In genomic region chr3:85573864-85574830, GRCm38 (mm10) we compare ENCODE assay signal across 8 mouse cellular contexts. TPM values are rescaled to one million over a fixed set of nuclear protein-coding genes. Genes with fewer than 3 reads are reported as not detected.
DNase-seq lines count a peak whose midpoint lies in the region; ATAC-seq and TF ChIP-seq lines count a peak whose summit lies in the region.

Gatb (plus strand) TSS chr3:85574119.

- no peaks in the 10 kb centered on the region for H3K9me3 ChIP-seq in forebrain, embryonic 10.5 days
- H3K9me3 ChIP-seq in heart, embryonic 15.5 days (replicated peaks), result no peaks in the 10 kb centered on the region
- H3K9me3 ChIP-seq in liver, embryonic 14.5 days (ENCODE audit: control insufficient read depth, low read length), result no peaks in the 10 kb centered on the region
- H3K9me3 ChIP-seq in neural tube, embryonic 11.5 days (ENCODE audit: control insufficient read depth, low read length), result no peaks in the 10 kb centered on the region
- no peaks in the 10 kb centered on the region for H3K9me3 ChIP-seq in stomach, postnatal 0 days (ENCODE audit: control insufficient read depth, low read length)

- H3K36me3 ChIP-seq in forebrain, embryonic 10.5 days (replicated peaks), result no peaks in the 10 kb centered on the region; the same call in 1 of the 2 replicates
- no peaks in the 10 kb centered on the region; the same call in 1 of the 2 replicates for H3K36me3 ChIP-seq in heart, embryonic 15.5 days
- no peaks in the 10 kb centered on the region for H3K36me3 ChIP-seq in liver, embryonic 14.5 days (replicated peaks; ENCODE audit: control insufficient read depth, insufficient read depth, low read depth)
- H3K36me3 ChIP-seq in neural tube, embryonic 11.5 days (ENCODE audit: control insufficient read depth, insufficient read depth, low read length), result no peaks in the 10 kb centered on the region
- no peaks in the 10 kb centered on the region for H3K36me3 ChIP-seq in stomach, postnatal 0 days (ENCODE audit: control insufficient read depth, insufficient read depth, low read length)

- H3K27me3 ChIP-seq in forebrain, embryonic 10.5 days (ENCODE audit: poor library complexity, severe bottlenecking), result no peaks in the 10 kb centered on the region
- H3K27me3 ChIP-seq in heart, embryonic 15.5 days, result no peaks in the 10 kb centered on the region
- no peaks in the 10 kb centered on the region for H3K27me3 ChIP-seq in liver, embryonic 14.5 days (ENCODE audit: control insufficient read depth, insufficient read depth, low read length)
- no peaks in the 10 kb centered on the region for H3K27me3 ChIP-seq in neural tube, embryonic 11.5 days (ENCODE audit: control insufficient read depth, insufficient read depth, low read length)
- H3K27me3 ChIP-seq in stomach, postnatal 0 days (ENCODE audit: control insufficient read depth, insufficient read depth, low read length), result no peaks in the 10 kb centered on the region

- peak within 1 kb of the TSS; percentile 68 for H3K4me2 ChIP-seq in heart, embryonic 15.5 days
- H3K4me2 ChIP-seq in liver, embryonic 14.5 days (ENCODE audit: low read depth), result peak within 1 kb of the TSS; percentile 68
- peak within 1 kb of the TSS; percentile 77 for H3K4me2 ChIP-seq in neural tube, embryonic 11.5 days (ENCODE audit: low read depth)
- peak within 1 kb of the TSS; percentile 71 for H3K4me2 ChIP-seq in stomach, postnatal 0 days (replicated peaks; ENCODE audit: low read depth)

- no peak for TF ChIP-seq EP300 in liver, embryonic 14.5 days (IDR thresholded peaks at IDR 0.05; ENCODE audit: low read depth)
- TF ChIP-seq EP300 in stomach, postnatal 0 days (optimal IDR thresholded peaks at IDR 0.05), result no peak

- H3K4me3 ChIP-seq in forebrain, embryonic 10.5 days, result peak within 1 kb of the TSS; percentile 62
- peak within 1 kb of the TSS; percentile 58 for H3K4me3 ChIP-seq in heart, embryonic 15.5 days
- peak within 1 kb of the TSS; percentile 93 for H3K4me3 ChIP-seq in liver, embryonic 14.5 days (ENCODE audit: insufficient read depth in 1 of 2, low read depth in 2 of 2, low read length in 2 of 2)
- H3K4me3 ChIP-seq in neural tube, embryonic 11.5 days (ENCODE audit: low read depth, low read length), result peak within 1 kb of the TSS; percentile 77
- H3K4me3 ChIP-seq in stomach, postnatal 0 days (ENCODE audit: low read depth, low read length), result peak within 1 kb of the TSS; percentile 77

- peaks cover 13% of the 10 kb centered on the region for H3K4me1 ChIP-seq in forebrain, embryonic 10.5 days
- H3K4me1 ChIP-seq in heart, embryonic 15.5 days (replicated peaks), result peaks cover 3% of the 10 kb centered on the region; the same call in 1 of the 2 replicates
- peaks cover 3 to 7% of the 10 kb centered on the region in 2 experiments; a peak in 3 of 4 replicates for H3K4me1 ChIP-seq in liver, embryonic 14.5 days (replicated peaks; ENCODE audit: control insufficient read depth in 2 of 2, insufficient read depth in 2 of 2, low read length in 1 of 2)
- no peaks in the 10 kb centered on the region for H3K4me1 ChIP-seq in neural tube, embryonic 11.5 days (ENCODE audit: control insufficient read depth, insufficient read depth, low read length)
- H3K4me1 ChIP-seq in stomach, postnatal 0 days (replicated peaks; ENCODE audit: control insufficient read depth, insufficient read depth), result no peaks in the 10 kb centered on the region

- peak within 1 kb of the TSS; percentile 54 for H3K9ac ChIP-seq in heart, embryonic 15.5 days
- peak within 1 kb of the TSS; percentile 85 for H3K9ac ChIP-seq in liver, embryonic 14.5 days (replicated peaks)
- peak within 1 kb of the TSS; percentile 87 for H3K9ac ChIP-seq in neural tube, embryonic 11.5 days (ENCODE audit: low read length)
- H3K9ac ChIP-seq in stomach, postnatal 0 days (ENCODE audit: low read length), result peak within 1 kb of the TSS; percentile 80

- WGBS in forebrain, embryonic 10.5 days, result 4% methylated on average over 41 of the region's 41 CpGs
- WGBS in heart, embryonic 15.5 days, result 2% methylated on average over 41 of the region's 41 CpGs
- under 1% methylated on average over 41 of the region's 41 CpGs for WGBS in liver, embryonic 14.5 days (ENCODE audit: insufficient replicate concordance)
- WGBS in neural tube, embryonic 11.5 days, result 4% methylated on average over 41 of the region's 41 CpGs
- WGBS in stomach, postnatal 0 days, result 2% methylated on average over 41 of the region's 41 CpGs

- peak within 1 kb of the TSS; percentile 88 for H3K27ac ChIP-seq in forebrain, embryonic 10.5 days
- peak within 1 kb of the TSS; percentile 74 for H3K27ac ChIP-seq in heart, embryonic 15.5 days
- peak within 1 kb of the TSS; percentile 0; the same call in 1 of the 2 replicates for H3K27ac ChIP-seq in liver, embryonic 14.5 days
- H3K27ac ChIP-seq in neural tube, embryonic 11.5 days (ENCODE audit: low read depth, low read length), result peak within 1 kb of the TSS; percentile 67; the same call in 1 of the 2 replicates
- H3K27ac ChIP-seq in stomach, postnatal 0 days (replicated peaks), result peak within 1 kb of the TSS; percentile 67

- ATAC-seq in heart, embryonic 15.5 days (replicated peaks; ENCODE audit: insufficient number of reproducible peaks, insufficient read depth, low FRiP score, low read depth), result peak; percentile 100
- ATAC-seq in liver, embryonic 14.5 days (ENCODE audit: insufficient read depth), result peak; percentile 100
- peak; percentile 99 for ATAC-seq in neural tube, embryonic 11.5 days (ENCODE audit: insufficient read depth, low FRiP score, low TSS enrichment)
- ATAC-seq in stomach, postnatal 0 days (ENCODE audit: low FRiP score, low TSS enrichment), result peak; percentile 100

- peak; percentile 95 to 96 for DNase-seq in CD8-positive naive resting alpha-beta T cell, adult 2 months (ENCODE audit: low read depth in 2 of 2, low spot score in 2 of 2)
- peak; percentile 96 for DNase-seq in c-Kit-positive CD71-negative TER-119-negative erythroid progenitor cells, embryonic 14.5 days (ENCODE audit: low read depth)
- DNase-seq in forebrain, embryonic 10.5 days (ENCODE audit: extremely low spot score, low spot score), result peak; percentile 97
- DNase-seq in kidney, postnatal 25 days, result peak; percentile 100
- peak; percentile 98 for DNase-seq in liver, embryonic 14.5 days (ENCODE audit: low read depth in 3 of 3, low spot score in 3 of 3)
- peak; percentile 97 for DNase-seq in neural tube, embryonic 11.5 days (ENCODE audit: low spot score)
- peak; percentile 99 for DNase-seq in stomach, postnatal 0 days (ENCODE audit: low spot score)

- peak; percentile 87 for TF ChIP-seq CTCF in liver, embryonic 14.5 days (IDR thresholded peaks at IDR 0.05; ENCODE audit: low read depth)
- TF ChIP-seq CTCF in stomach, postnatal 0 days (IDR thresholded peaks at IDR 0.05; ENCODE audit: low read depth), result peak; percentile 88

RNA-seq across cellular contexts. Expression of gene Gatb, which starts in this region (rescaled TPM):
- polyA plus RNA-seq in forebrain, embryonic 10.5 days (2016; fragmentation: Nextera tagmentation; extraction: Ambion mirVana), result 29.0 and 30.5 TPM in 2 replicates
- polyA plus RNA-seq in heart, embryonic 15.5 days (2015; fragmentation: Nextera tagmentation; extraction: Ambion mirVana), result 35.3 and 37.6 TPM in 2 replicates
- 5.7 and 6.4 TPM in 2 replicates for polyA plus RNA-seq in liver, embryonic 14.5 days (2012; rRNA removed)
- 15.2 and 15.9 TPM in 2 replicates for polyA plus RNA-seq in liver, embryonic 14.5 days (2014; fragmentation: Nextera tagmentation; extraction: Ambion mirVana)
- polyA plus RNA-seq in neural tube, embryonic 11.5 days (2014; fragmentation: Nextera tagmentation; extraction: Ambion mirVana), result 23.2 and 25.3 TPM in 2 replicates
- polyA plus RNA-seq in stomach, postnatal 0 days (2015; fragmentation: Nextera tagmentation; extraction: Ambion mirVana), result 14.3 and 14.5 TPM in 2 replicates

Comparison
In these comparisons a context has a peak if more than half of its experiments do, and no peak if none do; other contexts are left out.
1. Peak in every context shown above with its lines: DNase-seq, ATAC-seq, H3K4me3 ChIP-seq and H3K27ac ChIP-seq.
2. H3K27ac ChIP-seq: peak in every context shown above with its lines; median percentile 88 in forebrain, embryonic 10.5 days; 74 in heart, embryonic 15.5 days; 67 in neural tube, embryonic 11.5 days; 67 in stomach, postnatal 0 days; 0 in liver, embryonic 14.5 days.